Mouse (Mus musculus) liver, postnatal 0 days (tissue): Measurements from ENCODE around the gene Serpina3m. TPM values are rescaled to one million over a fixed set of nuclear protein-coding genes. Genes with fewer than 3 reads are reported as not detected.
A peak's percentile ranks its signal among the peaks of the same experiment; 100 is the strongest.
"Not testable (repeated sequence)": the region's sequence is repeated elsewhere in the genome, so short reads cannot be mapped to it uniquely, and the experiment has no call there.

ENCODE experiments used
- ATAC-seq: fragments of 200-750 bp; cut with Nextera tagmentation; 2 replicates; pipeline ENCODE4 v1.8.0; 2017; ENCODE audit warnings: mild to moderate bottlenecking, moderate library complexity
- DNase-seq: peaks from one replicate; pipeline ENCODE4 v3.0.0-alpha.2; 2016
- H3K27ac ChIP-seq: fragments of 300-500 bp; sonication (generic); 2 replicates; pipeline ENCODE4 v1.5.1; 2014; ENCODE audit warnings: antibody characterized with exemption, moderate library complexity, mild to moderate bottlenecking, low read depth
- H3K27me3 ChIP-seq: fragments of 300-500 bp; sonication (generic); 2 replicates; pipeline ENCODE4 v1.6.1; 2014; ENCODE audit warnings: low read length, control low read depth, mixed read lengths; ENCODE audit not compliant: insufficient read depth
- H3K36me3 ChIP-seq: fragments of 300-500 bp; sonication (generic); replicated peaks from 2 replicates; pipeline ENCODE4 v1.6.1; 2014; ENCODE audit warnings: mild to moderate bottlenecking, control low read depth, low read length, moderate library complexity, mixed read lengths; ENCODE audit not compliant: insufficient read depth
- H3K4me1 ChIP-seq: fragments of 300-500 bp; sonication (generic); 2 replicates; pipeline ENCODE4 v1.6.1; 2014; ENCODE audit warnings: antibody characterized with exemption, mild to moderate bottlenecking, control low read depth; ENCODE audit not compliant: insufficient read depth
- H3K4me2 ChIP-seq: fragments of 300-500 bp; sonication (generic); 2 replicates; pipeline ENCODE4 v1.6.1; 2014; ENCODE audit warnings: low read depth, mild to moderate bottlenecking, low read length, moderate library complexity, mixed read lengths
- H3K4me3 ChIP-seq: fragments of 300-500 bp; sonication (generic); 2 replicates; pipeline ENCODE4 v1.5.1; 2014; ENCODE audit warnings: low read depth, low read length
- H3K9ac ChIP-seq: fragments of 300-500 bp; sonication (generic); replicated peaks from 2 replicates; pipeline ENCODE4 v1.6.1; 2014; ENCODE audit warnings: mild to moderate bottlenecking, moderate library complexity
- H3K9me3 ChIP-seq: fragments of 300-500 bp; sonication (generic); 2 replicates; pipeline ENCODE4 v1.6.1; 2016; ENCODE audit warnings: mild to moderate bottlenecking, control low read depth, low read length, mixed read lengths
- CTCF ChIP-seq: sonication (generic); IDR thresholded peaks from 2 replicates; pipeline ENCODE4 v1.5.1; 2016; ENCODE audit warnings: antibody characterized with exemption, low read depth
- EP300 ChIP-seq: IDR thresholded peaks from 2 replicates; pipeline ENCODE4 v1.6.1; 2016; ENCODE audit warnings: antibody characterized with exemption, low read depth, mild to moderate bottlenecking
- WGBS: fragments of 180-500 bp; shearing (Covaris S2); extraction: QIAGEN DNeasy Blood & Tissue Kit; methylation state at CpG from one replicate; pipeline ENCODE4 v1.1.7; 2014; ENCODE audit not compliant: insufficient replicate concordance; 5-methylcytosine and 5-hydroxymethylcytosine counted together
- polyA plus RNA-seq: library from polyadenylated mRNA; unstranded; fragments of >200 nt; fragmentation: Nextera tagmentation; extraction: Ambion mirVana; gene quantifications from 2 replicates; pipeline ENCODE4 v1.2.1, GENCODE M21; 2015

The Serpina3m gene
- polyA plus RNA-seq, 1 experiment from 2014 or later = 370 TPM

DNA sequence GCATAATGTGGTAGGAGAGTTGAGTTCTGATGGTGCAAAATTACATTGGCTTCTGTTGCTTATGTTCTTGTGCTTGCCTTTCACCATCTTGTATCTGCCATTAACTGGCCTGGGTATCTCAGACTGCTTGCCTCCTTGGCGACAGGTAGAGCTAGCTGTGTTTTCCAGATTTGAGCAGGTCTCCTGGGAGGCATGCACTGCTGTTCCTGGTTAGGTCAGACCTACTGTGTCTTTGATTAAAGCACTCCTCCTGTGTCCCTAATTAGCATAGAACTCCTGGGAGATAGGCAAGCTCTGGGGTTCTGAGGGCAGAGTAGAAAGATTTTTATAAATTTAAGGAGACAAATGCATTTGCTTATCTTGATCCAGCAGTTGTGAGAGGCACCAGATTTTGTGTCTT, 6.6 kb upstream of the Serpina3m start:
- Histone ChIP-seq H3K9me3 (no peaks in the 10 kb centered on the region), H3K4me1 (no peaks in the 10 kb centered on the region), H3K36me3 (no peaks in the 10 kb centered on the region), H3K27me3 (no peaks in the 10 kb centered on the region), H3K27ac (no peak overlapping the region), H3K9ac (no peak overlapping the region), H3K4me3 (no peak overlapping the region), H3K4me2 (no peak overlapping the region)
- TF ChIP-seq EP300 = no peak
- TF ChIP-seq CTCF = no peak
- no peak for DNase-seq
- WGBS = 54% methylated on average over 1 of the region's 1 CpGs
- no peak for ATAC-seq

DNA sequence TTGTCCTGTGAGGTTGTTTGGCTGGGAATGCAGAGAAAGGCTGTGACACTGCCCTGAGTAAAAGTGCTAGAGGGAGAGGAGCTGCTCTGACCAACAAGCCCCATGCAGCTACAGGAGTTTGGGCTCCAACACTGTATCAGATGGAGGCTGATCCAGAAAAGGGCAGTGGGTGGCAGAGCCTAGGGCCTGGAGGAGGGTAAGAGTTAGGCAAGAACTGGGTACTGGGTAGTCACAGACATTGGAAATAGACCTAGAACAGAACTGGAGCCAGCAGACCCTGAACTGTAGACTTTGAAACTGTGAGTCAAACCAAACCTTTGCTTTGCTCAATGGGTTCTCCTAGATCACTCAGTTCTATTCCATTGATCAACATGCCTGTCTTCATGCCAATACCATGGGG, 1.4 kb upstream of the Serpina3m start:
- not testable (repeated sequence) for H3K9ac ChIP-seq

DNA sequence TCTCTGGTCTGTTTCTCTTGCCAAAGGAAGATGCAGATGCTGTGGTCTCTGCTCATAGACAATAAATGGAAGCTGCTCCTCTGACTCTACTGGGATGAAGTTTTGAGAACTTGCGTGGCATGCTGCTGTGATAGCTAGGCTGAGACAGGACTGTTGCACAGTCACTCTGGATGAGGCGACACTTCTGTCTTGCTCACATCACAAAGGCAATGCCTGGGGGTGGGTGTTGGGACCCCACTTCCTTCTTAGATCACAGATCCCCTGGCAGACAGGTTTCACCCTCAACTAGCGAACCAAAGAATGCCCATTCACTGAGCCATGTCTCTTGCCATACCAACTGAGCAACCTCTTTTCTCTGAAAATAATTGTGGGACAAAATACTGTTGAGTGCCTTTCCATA, 419 bp downstream of the Serpina3m start:
- H3K27ac ChIP-seq = no peak overlapping the region
- no peak overlapping the region for H3K9ac ChIP-seq
- DNase-seq = no peak
- 81% methylated on average over 3 of the region's 3 CpGs for WGBS
- no peak overlapping the region for H3K4me2 ChIP-seq
- ATAC-seq = no peak
- H3K36me3 ChIP-seq = no peaks in the 10 kb centered on the region
- TF ChIP-seq EP300 (no peak), CTCF (no peak)
- H3K4me3 ChIP-seq = no peak overlapping the region
- H3K9me3 ChIP-seq = no peaks in the 10 kb centered on the region
- H3K27me3 ChIP-seq = no peaks in the 10 kb centered on the region
- H3K4me1 ChIP-seq = no peaks in the 10 kb centered on the region

More for the DNA sequence above, 1.4 kb upstream of the Serpina3m start:
- H3K4me3 ChIP-seq, H3K27me3 ChIP-seq, H3K4me2 ChIP-seq, H3K36me3 ChIP-seq, DNase-seq, H3K9me3 ChIP-seq, H3K4me1 ChIP-seq: not testable (repeated sequence)
- 0 out of 2 replicates have a peak overlapping the region, but pooled peaks have one; percentile 12 for H3K27ac ChIP-seq
- ATAC-seq = peak; percentile 84

DNA sequence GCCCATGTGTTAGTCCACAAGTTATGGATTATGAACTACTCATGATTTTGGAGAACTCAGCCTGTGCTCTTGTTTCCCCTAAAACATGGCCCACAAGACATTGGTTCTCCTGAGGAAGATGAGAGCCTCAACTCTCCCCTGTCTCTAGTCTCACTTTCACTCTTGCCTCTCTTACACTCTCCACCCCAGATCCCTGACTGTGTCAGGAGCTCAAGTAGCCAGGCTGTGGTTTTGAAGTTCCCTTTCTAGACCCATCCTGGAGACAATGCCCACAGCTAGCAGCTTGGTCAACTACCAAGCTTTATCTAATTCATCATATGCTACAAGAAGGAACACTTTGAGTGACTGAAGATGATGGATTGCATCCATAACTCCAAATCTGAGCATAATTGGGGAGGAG, 4.2 kb downstream of the Serpina3m start:
- not testable (repeated sequence) for DNase-seq, H3K36me3 ChIP-seq, H3K9me3 ChIP-seq, H3K9ac ChIP-seq, H3K4me1 ChIP-seq, H3K4me3 ChIP-seq, ATAC-seq, H3K27ac ChIP-seq, H3K27me3 ChIP-seq, H3K4me2 ChIP-seq

DNA sequence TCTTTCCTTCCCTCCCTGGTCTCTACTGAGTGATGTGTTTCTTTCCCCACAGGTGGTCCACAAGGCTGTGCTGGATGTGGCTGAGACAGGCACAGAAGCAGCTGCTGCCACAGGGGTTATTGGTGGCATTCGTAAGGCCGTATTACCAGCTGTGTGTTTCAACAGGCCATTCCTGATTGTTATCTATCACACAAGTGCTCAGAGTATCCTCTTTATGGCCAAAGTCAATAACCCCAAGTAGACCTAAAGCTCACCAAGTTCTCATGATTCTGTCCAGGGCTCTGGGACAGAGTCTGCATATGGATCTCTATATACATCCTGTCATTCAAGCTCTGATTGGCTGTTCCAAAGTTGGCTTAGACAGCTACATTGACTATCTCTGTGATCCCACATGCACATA, 6.9 kb downstream of the Serpina3m start:
- no peak for DNase-seq
- no peak for ATAC-seq

DNA sequence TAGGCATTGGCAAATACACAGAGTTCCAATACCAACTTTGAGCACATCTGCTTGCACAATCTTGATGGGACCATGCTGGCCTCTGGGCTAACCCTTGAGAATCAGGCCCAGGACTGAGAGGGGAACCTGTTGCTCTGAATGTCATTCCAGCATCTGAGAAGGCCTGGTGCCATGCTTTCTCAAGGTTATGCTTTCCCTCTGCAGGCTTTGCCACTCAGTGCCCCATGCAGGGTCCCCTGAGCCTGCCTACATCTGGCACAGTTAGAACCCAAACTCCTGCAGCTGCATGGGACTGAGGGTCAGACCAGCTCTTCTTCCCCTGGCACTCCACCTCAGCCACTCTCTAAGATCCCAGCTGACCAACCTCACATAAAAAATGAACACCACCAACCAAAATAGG, 7.4 kb downstream of the Serpina3m start:
- no peak overlapping the region for H3K9ac ChIP-seq
- DNase-seq (no peak), ATAC-seq (peak; percentile 19; the same call in 1 of the 2 replicates)
- no peaks in the 10 kb centered on the region for H3K36me3 ChIP-seq
- TF ChIP-seq CTCF (no peak), EP300 (no peak)
- no peak overlapping the region for H3K4me2 ChIP-seq
- no peaks in the 10 kb centered on the region for H3K27me3 ChIP-seq
- no peak overlapping the region for H3K4me3 ChIP-seq
- H3K9me3 ChIP-seq = no peaks in the 10 kb centered on the region
- no peaks in the 10 kb centered on the region for H3K4me1 ChIP-seq
- H3K27ac ChIP-seq = no peak overlapping the region

More for the DNA sequence above, 6.9 kb downstream of the Serpina3m start:
- no peak overlapping the region for H3K27ac ChIP-seq
- no peak overlapping the region for H3K4me2 ChIP-seq
- no peaks in the 10 kb centered on the region for H3K36me3 ChIP-seq
- H3K4me1 ChIP-seq = no peaks in the 10 kb centered on the region
- WGBS = 80% methylated on average over 2 of the region's 2 CpGs
- H3K4me3 ChIP-seq = no peak overlapping the region
- TF ChIP-seq CTCF (no peak), EP300 (no peak)
- no peak overlapping the region for H3K9ac ChIP-seq
- H3K27me3 ChIP-seq = no peaks in the 10 kb centered on the region
- H3K9me3 ChIP-seq = no peaks in the 10 kb centered on the region

DNA sequence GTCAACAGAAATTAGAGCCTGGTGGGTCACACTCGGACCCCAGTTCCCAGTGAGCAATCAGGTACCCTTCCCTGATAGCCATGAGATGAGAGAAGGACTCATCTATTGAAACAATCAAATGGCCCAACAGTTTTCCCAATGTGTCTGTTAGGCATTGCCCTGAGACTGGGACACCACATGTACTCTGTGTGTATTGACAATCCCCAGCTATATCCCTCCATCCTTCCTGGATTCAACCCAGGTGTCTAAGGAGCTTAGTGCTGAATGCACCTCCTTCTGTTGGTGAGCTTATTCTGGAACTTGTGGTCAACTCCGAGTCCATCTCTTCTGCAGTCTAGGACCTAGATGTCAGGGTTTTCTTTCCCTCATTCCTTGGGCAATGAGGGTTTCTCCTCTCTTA, 8.8 kb downstream of the Serpina3m start:
- WGBS = 59% methylated on average over 2 of the region's 2 CpGs

More for the DNA sequence above, 8.8 kb downstream of the Serpina3m start:
- Histone ChIP-seq H3K27me3 (no peaks in the 10 kb centered on the region), H3K9me3 (no peaks in the 10 kb centered on the region), H3K27ac (no peak overlapping the region), H3K4me2 (no peak overlapping the region), H3K9ac (no peak overlapping the region), H3K4me3 (no peak overlapping the region), H3K36me3 (no peaks in the 10 kb centered on the region), H3K4me1 (no peaks in the 10 kb centered on the region)
- DNase-seq (no peak), ATAC-seq (no peak)
- TF ChIP-seq CTCF = no peak
